Comparison of ENCODE assay signal across 35 mouse cellular contexts in genomic region chr6:54537053-54537452, GRCm38 (mm10). TPM values are rescaled to one million over a fixed set of nuclear protein-coding genes. Genes with fewer than 3 reads are reported as not detected.
"Had no signal": no experiment of that assay in that cellular context is flagged by ENCODE, and none has a peak within 500 bp of the region (broad histone marks: within the 10 kb centered on the region; RNA-seq: fewer than 3 reads in every experiment).

No protein-coding gene starts in this region.

- H3K27me3 ChIP-seq: limb, embryonic 12.5 days; limb, embryonic 13.5 days; liver, embryonic 13.5 days; liver, embryonic 15.5 days; lung, embryonic 15.5 days; midbrain, embryonic 15.5 days; neural tube, embryonic 12.5 days had no signal

- DNase-seq: liver; liver, embryonic 13.5 days; liver, postnatal 0 days; lung, adult 18-20 months; lung, adult 2 months; lung, embryonic 14.5 days; lung, postnatal 10 days; lung, postnatal 14 days; lung, postnatal 36 days; lung, postnatal 4 days; midbrain, embryonic 14.5 days had no signal

- H3K9ac ChIP-seq: limb, embryonic 12.5 days; limb, embryonic 13.5 days; limb, embryonic 15.5 days; liver, embryonic 12.5 days; liver, embryonic 13.5 days; liver, embryonic 14.5 days; liver, embryonic 15.5 days; liver, postnatal 0 days; lung, embryonic 14.5 days; lung, embryonic 15.5 days; midbrain, embryonic 12.5 days; midbrain, embryonic 13.5 days; midbrain, embryonic 15.5 days; neural tube, embryonic 12.5 days had no signal

- ATAC-seq: liver, embryonic 12.5 days; liver, postnatal 0 days; lung, postnatal 0 days; midbrain, embryonic 13.5 days; midbrain, embryonic 15.5 days; midbrain, embryonic 16.5 days had no signal

- H3K27ac ChIP-seq: limb, embryonic 10.5 days; limb, embryonic 12.5 days; limb, embryonic 13.5 days; limb, embryonic 15.5 days; liver, embryonic 12.5 days; liver, embryonic 13.5 days; liver, embryonic 14.5 days; liver, embryonic 15.5 days; lung, embryonic 15.5 days; macrophage; midbrain, embryonic 10.5 days; midbrain, embryonic 12.5 days; midbrain, embryonic 13.5 days; midbrain, embryonic 15.5 days; neural tube, embryonic 12.5 days had no signal

- H3K4me2 ChIP-seq: limb, embryonic 12.5 days; limb, embryonic 13.5 days; limb, embryonic 15.5 days; liver, embryonic 11.5 days; liver, embryonic 12.5 days; liver, embryonic 13.5 days; liver, embryonic 15.5 days; lung, embryonic 14.5 days; lung, embryonic 15.5 days; midbrain, embryonic 11.5 days; midbrain, embryonic 12.5 days; midbrain, embryonic 13.5 days; midbrain, embryonic 15.5 days; neural tube, embryonic 12.5 days had no signal

- H3K9me3 ChIP-seq: limb, embryonic 10.5 days; limb, embryonic 12.5 days; limb, embryonic 13.5 days; limb, embryonic 15.5 days; liver, embryonic 12.5 days; liver, embryonic 13.5 days; liver, embryonic 15.5 days; lung, embryonic 15.5 days; megakaryocyte, embryonic 14.5 days; midbrain, embryonic 10.5 days; midbrain, embryonic 12.5 days; midbrain, embryonic 13.5 days; midbrain, embryonic 15.5 days; neural tube, embryonic 12.5 days had no signal

- H3K4me3 ChIP-seq: limb, embryonic 10.5 days; limb, embryonic 12.5 days; limb, embryonic 13.5 days; limb, embryonic 15.5 days; liver, embryonic 12.5 days; liver, embryonic 13.5 days; liver, embryonic 15.5 days; lung, embryonic 15.5 days; megakaryocyte, embryonic 14.5 days; midbrain, embryonic 10.5 days; midbrain, embryonic 12.5 days; midbrain, embryonic 13.5 days; midbrain, embryonic 15.5 days; myocyte; neural tube, embryonic 12.5 days had no signal

- H3K36me3 ChIP-seq: limb, embryonic 10.5 days; limb, embryonic 12.5 days; limb, embryonic 13.5 days; limb, embryonic 15.5 days; liver, embryonic 12.5 days; liver, embryonic 13.5 days; liver, embryonic 15.5 days; lung, embryonic 15.5 days; midbrain, embryonic 12.5 days; midbrain, embryonic 13.5 days; midbrain, embryonic 15.5 days; neural tube, embryonic 12.5 days had no signal

- H3K4me1 ChIP-seq: limb, embryonic 15.5 days; liver, embryonic 12.5 days; liver, embryonic 13.5 days; liver, embryonic 15.5 days had no signal

RNA-seq across cellular contexts. Expression of gene Scrn1, which starts 29.2 kb away (rescaled TPM):
- total RNA-seq: megakaryocyte, adult 5-6 weeks; megakaryocyte-erythroid progenitor cell, adult 5-6 weeks; monocyte, adult 5-6 weeks had no signal
- polyA plus RNA-seq: liver, adult 2 months; macrophage had no signal
